Mouse (Mus musculus): ENCODE measurements around the gene Faim2. TPM values are rescaled to one million over a fixed set of nuclear protein-coding genes. Genes with fewer than 3 reads are reported as not detected.

The Faim2 gene
- total RNA-seq, 4 experiments from 2014 or later: 0.13 to 0.21 (median 0.15) TPM; not detected in 1

GRCm38 (mm10) chr15:99509840-99510239 lies 18.1 kb downstream of the Faim2 start:
- DNase-seq (ENCODE audit: low spot score in 2 of 2): no peak

GRCm38 (mm10) chr15:99505324-99506095 lies 22.5 kb downstream of the Faim2 start:
- no peak for DNase-seq (ENCODE audit: low spot score in 2 of 2)

GRCm38 (mm10) chr15:99503256-99503655 lies 24.7 kb downstream of the Faim2 start:
- no peak for DNase-seq (ENCODE audit: low spot score in 2 of 2)

GRCm38 (mm10) chr15:99502311-99502831 lies 25.6 kb downstream of the Faim2 start:
- DNase-seq (ENCODE audit: low spot score in 2 of 2): no peak

GRCm38 (mm10) chr15:99501292-99502260 lies 26.4 kb downstream of the Faim2 start:
- no peak for DNase-seq (ENCODE audit: low spot score in 2 of 2)

- no peak for DNase-seq (ENCODE audit: low spot score in 2 of 2)
Observed at GRCm38 (mm10) chr15:99500320-99500719, 27.6 kb downstream of the Faim2 start.

GRCm38 (mm10) chr15:99499726-99500125 lies 28.2 kb downstream of the Faim2 start:
- DNase-seq (ENCODE audit: low spot score in 2 of 2): no peak

- no peak for DNase-seq (ENCODE audit: low spot score in 2 of 2)
Observed at GRCm38 (mm10) chr15:99498781-99499180, 29.2 kb downstream of the Faim2 start.

GRCm38 (mm10) chr15:99498356-99498755 lies 29.6 kb downstream of the Faim2 start:
- no peak for DNase-seq (ENCODE audit: low spot score in 2 of 2)

GRCm38 (mm10) chr15:99497527-99498242 lies 30.3 kb downstream of the Faim2 start:
- DNase-seq (ENCODE audit: low spot score in 2 of 2): peak in 1 of 2 experiments; percentile 21

- DNase-seq (ENCODE audit: low spot score in 2 of 2): no peak
Observed at GRCm38 (mm10) chr15:99497061-99497460, 30.9 kb downstream of the Faim2 start.

- no peak for DNase-seq (ENCODE audit: low spot score in 2 of 2)
Observed at GRCm38 (mm10) chr15:99484745-99485144, 43.2 kb downstream of the Faim2 start.

GRCm38 (mm10) chr15:99475814-99476213 lies 52.2 kb downstream of the Faim2 start:
- DNase-seq (ENCODE audit: low spot score in 2 of 2): no peak

- peak; percentile 72 to 84 for DNase-seq (ENCODE audit: low spot score in 2 of 2)
Observed at GRCm38 (mm10) chr15:99474576-99474926, 53.4 kb downstream of the Faim2 start, which contains the start of gene Bcdin3d. Bcdin3d (minus strand) TSS chr15:99474730.

GRCm38 (mm10) chr15:99473801-99474575 lies 54.0 kb downstream of the Faim2 start:
- peak in 1 of 2 experiments; percentile 33 for DNase-seq (ENCODE audit: low spot score in 2 of 2)

- no peak for DNase-seq (ENCODE audit: low spot score in 2 of 2)
Observed at GRCm38 (mm10) chr15:99472972-99473371, 55.0 kb downstream of the Faim2 start.

- no peak for DNase-seq (ENCODE audit: low spot score in 2 of 2)
Observed at GRCm38 (mm10) chr15:99471677-99472063, 56.3 kb downstream of the Faim2 start.

- peak; percentile 46 to 56 for DNase-seq (ENCODE audit: low spot score in 2 of 2)
Observed at GRCm38 (mm10) chr15:99470971-99471676, 56.8 kb downstream of the Faim2 start.

GRCm38 (mm10) chr15:99470224-99470761 lies 57.7 kb downstream of the Faim2 start:
- DNase-seq (ENCODE audit: low spot score in 2 of 2): peak; percentile 43 to 63
